Mouse (Mus musculus): Measurements from ENCODE around the gene Tmem239. TPM values are rescaled to one million over a fixed set of nuclear protein-coding genes. Genes with fewer than 3 reads are reported as not detected.

The Tmem239 gene
- total RNA-seq, 2 experiments from 2014 or later: not detected

GRCm38 (mm10) chr2:130449794-130450433, 43.6 kb downstream of the Tmem239 start, which contains the start of gene Ptpra:
TSS of gene Ptpra (plus strand) at chr2:130450278.
- peak; percentile 91 to 95 for DNase-seq (ENCODE audit: extremely low spot score in 1 of 2, low spot score in 1 of 2)

DNA sequence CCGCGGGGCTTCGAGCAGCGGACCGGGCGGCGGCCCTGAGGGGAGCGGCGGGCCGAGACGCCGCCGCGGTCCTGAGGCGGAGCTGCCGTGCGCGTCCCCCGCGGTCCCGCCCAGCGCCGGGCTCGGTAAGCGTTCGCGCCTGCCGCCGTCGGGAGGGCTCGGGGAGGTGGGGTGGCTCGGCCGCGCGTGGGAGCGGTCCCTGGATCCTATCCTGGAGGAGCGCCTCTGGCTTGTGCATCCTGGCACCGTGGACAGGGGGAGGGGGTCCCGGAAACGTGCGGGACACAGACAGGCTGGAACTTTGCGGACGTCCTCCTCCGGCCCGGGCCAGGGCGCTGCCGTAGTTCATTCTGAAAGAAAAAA, 44.1 kb downstream of the Tmem239 start:
- DNase-seq (ENCODE audit: extremely low spot score in 1 of 2, low spot score in 1 of 2): peak in 1 of 2 experiments; percentile 52

GRCm38 (mm10) chr2:130451086-130451726, 44.9 kb downstream of the Tmem239 start:
- DNase-seq (ENCODE audit: extremely low spot score in 1 of 2, low spot score in 1 of 2): no peak

DNA sequence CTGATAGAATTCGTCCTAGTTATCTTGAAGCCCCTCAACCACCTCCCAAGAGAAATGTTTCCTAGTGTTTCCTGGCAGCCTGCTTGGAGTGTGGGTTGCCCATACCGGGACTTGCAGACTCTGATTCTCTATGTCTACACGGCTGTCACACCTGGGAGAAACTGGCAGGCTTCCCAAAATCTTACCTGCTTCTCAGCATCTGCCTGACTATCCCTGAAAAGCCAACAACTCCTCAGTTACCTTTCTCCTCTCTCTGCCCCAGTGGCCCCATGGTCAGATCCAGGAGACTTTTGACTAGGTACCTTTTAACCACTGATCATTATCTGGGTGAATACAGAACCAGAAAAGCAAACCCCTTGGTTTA, 45.4 kb downstream of the Tmem239 start:
- no peak for DNase-seq (ENCODE audit: extremely low spot score in 1 of 2, low spot score in 1 of 2)

- no peak for DNase-seq (ENCODE audit: extremely low spot score in 1 of 2, low spot score in 1 of 2)
These were observed 46.0 kb downstream of the Tmem239 start for GRCm38 (mm10) chr2:130452266-130452665.

- DNase-seq (ENCODE audit: extremely low spot score in 1 of 2, low spot score in 1 of 2): no peak
These were observed 47.1 kb downstream of the Tmem239 start for GRCm38 (mm10) chr2:130453421-130453820.

DNA sequence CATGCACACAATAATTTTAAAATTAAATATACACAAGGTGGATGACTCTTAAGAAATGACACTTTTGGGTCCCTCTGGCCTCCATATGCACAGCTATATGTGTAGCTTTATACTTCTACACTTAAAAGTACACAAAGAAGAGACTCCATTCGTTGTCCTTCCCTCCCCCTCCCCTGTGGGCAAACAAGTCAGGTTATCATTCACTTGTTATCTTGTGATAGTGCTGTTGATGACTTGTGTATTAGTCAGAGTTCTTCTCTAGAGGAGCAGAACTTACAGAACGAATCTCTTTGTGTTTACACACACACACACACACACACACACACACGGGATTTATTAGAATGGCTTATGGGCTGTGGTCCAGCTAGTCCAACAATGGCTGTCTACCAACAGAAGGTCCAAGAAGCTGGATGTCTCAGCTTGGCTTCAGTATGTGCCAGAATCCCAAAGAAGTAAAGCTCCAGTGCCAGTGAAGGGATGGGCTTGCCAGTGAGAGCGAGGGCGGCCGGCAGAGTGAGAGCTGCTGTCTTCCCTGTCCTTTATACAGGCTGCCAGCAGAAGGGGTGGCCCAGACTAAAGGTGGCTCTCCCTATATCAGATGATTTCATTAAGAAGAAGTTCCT, 48.6 kb downstream of the Tmem239 start:
- DNase-seq (ENCODE audit: extremely low spot score in 1 of 2, low spot score in 1 of 2): no peak

Other genes with a start within 250 kb of the Tmem239 start
- 100 to 1,000 TPM; 101 to 123 TPM for gene Snrpb, start 227.1 kb upstream of the Tmem239 start, total RNA-seq (2021)
- under 1 TPM in 1 of 2 experiments, not detected in 1; 0.12 TPM for gene Tmc2, start 211.3 kb upstream of the Tmem239 start, total RNA-seq (2021)
- 100 to 1,000 TPM; 129 to 165 TPM for gene Nop56, start 132.0 kb upstream of the Tmem239 start, total RNA-seq (2021)
- 100 to 1,000 TPM; 320 to 329 TPM for gene Idh3b, start 121.9 kb upstream of the Tmem239 start, total RNA-seq (2021)
- gene Ebf4, start 111.3 kb upstream of the Tmem239 start, total RNA-seq (2021): 10 to 100 TPM in 1 of 2 experiments, 1 to 10 TPM in 1; 9.3 to 13.6 TPM
- 1 to 10 TPM; 6.3 to 6.8 TPM for gene Cpxm1, start 8.9 kb upstream of the Tmem239 start, total RNA-seq (2021)
- gene Gm28372, start 1.2 kb upstream of the Tmem239 start, total RNA-seq (2021): not detected
- gene 1700020A23Rik, start 1.2 kb upstream of the Tmem239 start, total RNA-seq (2021): not detected
- gene Vps16, start 17.9 kb downstream of the Tmem239 start, total RNA-seq (2021): 10 to 100 TPM; 91.6 to 95.2 TPM
- gene Pced1a, start 18.2 kb downstream of the Tmem239 start, total RNA-seq (2021): 10 to 100 TPM; 22.4 to 25.4 TPM
- gene Ptpra, start 43.8 kb downstream of the Tmem239 start, total RNA-seq (2021): 100 to 1,000 TPM; 322 to 337 TPM
- 10 to 100 TPM; 89.4 to 97.0 TPM for gene Mrps26, start 157.3 kb downstream of the Tmem239 start, total RNA-seq (2021)
- gene Oxt, start 169.7 kb downstream of the Tmem239 start, total RNA-seq (2021): not detected
- 1 to 10 TPM; 1.5 to 2.1 TPM for gene Avp, start 176.1 kb downstream of the Tmem239 start, total RNA-seq (2021)
- 1 to 10 TPM; 7.9 to 9.1 TPM for gene Fastkd5, start 223.5 kb downstream of the Tmem239 start, total RNA-seq (2021)
- gene Ubox5, start 223.6 kb downstream of the Tmem239 start, total RNA-seq (2021): 1 to 10 TPM; 9.2 to 9.7 TPM
- 100 to 1,000 TPM; 159 to 163 TPM for gene Lzts3, start 236.3 kb downstream of the Tmem239 start, total RNA-seq (2021)

Data from layer of hippocampus, postnatal 25 days (tissue).